Comparison of ENCODE assay signal across 8 mouse cellular contexts in genomic region chr2:69054279-69054678, GRCm38 (mm10).
DNase-seq lines count a peak whose midpoint lies in the region; ATAC-seq and TF ChIP-seq lines count a peak whose summit lies in the region.

No protein-coding gene starts in this region.

- no peak for TF ChIP-seq POLR2A in limb, embryonic 14.5 days (IDR thresholded peaks at IDR 0.05; ENCODE audit: borderline replicate concordance, extremely low read depth, insufficient read depth, insufficient read length)

- WGBS in forebrain, embryonic 16.5 days = 22% methylated on average over 4 of the region's 4 CpGs
- 64% methylated on average over 4 of the region's 4 CpGs for WGBS in forebrain, embryonic 12.5 days
- WGBS in hindbrain, postnatal 0 days = 46% methylated on average over 4 of the region's 4 CpGs
- 33% methylated on average over 4 of the region's 4 CpGs for WGBS in limb, embryonic 14.5 days
- WGBS in stomach, embryonic 14.5 days = 33% methylated on average over 4 of the region's 4 CpGs

- H3K9me3 ChIP-seq in forebrain, embryonic 16.5 days (ENCODE audit: control insufficient read depth, low read length) = no peaks in the 10 kb centered on the region
- H3K9me3 ChIP-seq in forebrain, embryonic 12.5 days = no peaks in the 10 kb centered on the region
- H3K9me3 ChIP-seq in hindbrain, postnatal 0 days (ENCODE audit: low read length) = no peaks in the 10 kb centered on the region
- no peaks in the 10 kb centered on the region for H3K9me3 ChIP-seq in limb, embryonic 14.5 days (ENCODE audit: control insufficient read depth, low read length)
- no peaks in the 10 kb centered on the region for H3K9me3 ChIP-seq in stomach, embryonic 14.5 days (ENCODE audit: control insufficient read depth, low read depth, low read length)

- ATAC-seq in forebrain, embryonic 16.5 days = peak; percentile 82
- no peak for ATAC-seq in forebrain, embryonic 12.5 days (ENCODE audit: low FRiP score)
- ATAC-seq in hindbrain, postnatal 0 days = peak; percentile 84
- ATAC-seq in limb, embryonic 14.5 days (ENCODE audit: low FRiP score, low read depth) = peak; percentile 83
- peak; percentile 89 for ATAC-seq in stomach, embryonic 14.5 days (ENCODE audit: insufficient number of reproducible peaks, insufficient read depth, low FRiP score, low read depth)

- no peak overlapping the region for H3K4me3 ChIP-seq in forebrain, embryonic 16.5 days (replicated peaks; ENCODE audit: low read length)
- no peak overlapping the region for H3K4me3 ChIP-seq in forebrain, embryonic 12.5 days (replicated peaks)
- no peak overlapping the region for H3K4me3 ChIP-seq in hindbrain, postnatal 0 days (ENCODE audit: low read length)
- H3K4me3 ChIP-seq in limb, embryonic 14.5 days (replicated peaks; ENCODE audit: low read length) = no peak overlapping the region
- H3K4me3 ChIP-seq in stomach, embryonic 14.5 days (ENCODE audit: low read depth, low read length) = no peak overlapping the region

- DNase-seq in NIH3T3 (ENCODE audit: low read depth) = peak; percentile 73
- peak; percentile 53 for DNase-seq in fibroblast of lung, adult 2 months (ENCODE audit: low read depth)
- DNase-seq in hindbrain, postnatal 0 days (ENCODE audit: low spot score) = peak; percentile 83
- DNase-seq in limb, embryonic 14.5 days (ENCODE audit: low spot score) = peak; percentile 82
- DNase-seq in thymus, postnatal 14 days = no peak

- H3K9ac ChIP-seq in forebrain, embryonic 16.5 days (replicated peaks; ENCODE audit: low read depth, low read length) = no peak overlapping the region
- H3K9ac ChIP-seq in forebrain, embryonic 12.5 days = no peak overlapping the region
- H3K9ac ChIP-seq in hindbrain, postnatal 0 days (replicated peaks; ENCODE audit: low read length) = no peak overlapping the region
- H3K9ac ChIP-seq in limb, embryonic 14.5 days (ENCODE audit: low read depth, low read length, severe bottlenecking) = no peak overlapping the region
- no peak overlapping the region for H3K9ac ChIP-seq in stomach, embryonic 14.5 days (replicated peaks; ENCODE audit: low read depth, low read length)

- H3K27me3 ChIP-seq in forebrain, embryonic 16.5 days (replicated peaks; ENCODE audit: control insufficient read depth, insufficient read depth, low read length) = no peaks in the 10 kb centered on the region
- no peaks in the 10 kb centered on the region for H3K27me3 ChIP-seq in forebrain, embryonic 12.5 days
- no peaks in the 10 kb centered on the region for H3K27me3 ChIP-seq in hindbrain, postnatal 0 days (ENCODE audit: insufficient read depth, low read length)
- no peaks in the 10 kb centered on the region for H3K27me3 ChIP-seq in limb, embryonic 14.5 days (ENCODE audit: control insufficient read depth, insufficient read depth, low read length)
- no peaks in the 10 kb centered on the region for H3K27me3 ChIP-seq in stomach, embryonic 14.5 days (ENCODE audit: control insufficient read depth, insufficient read depth, low read length)

- H3K27ac ChIP-seq in forebrain, embryonic 16.5 days (ENCODE audit: low read length) = no peak overlapping the region
- H3K27ac ChIP-seq in forebrain, embryonic 12.5 days = no peak overlapping the region
- no peak overlapping the region for H3K27ac ChIP-seq in hindbrain, postnatal 0 days
- H3K27ac ChIP-seq in limb, embryonic 14.5 days (replicated peaks; ENCODE audit: low read depth, low read length) = no peak overlapping the region
- no peak overlapping the region for H3K27ac ChIP-seq in stomach, embryonic 14.5 days (ENCODE audit: low read length)

- no peak for TF ChIP-seq CTCF in hindbrain, postnatal 0 days (IDR thresholded peaks at IDR 0.05; ENCODE audit: low read depth)

- H3K4me1 ChIP-seq in forebrain, embryonic 16.5 days (replicated peaks; ENCODE audit: control insufficient read depth, insufficient read depth, low read length) = 0 out of 2 replicates have a peak, but pooled peaks cover 5% of the 10 kb centered on the region
- peaks cover 5% of the 10 kb centered on the region; the same call in 1 of the 2 replicates for H3K4me1 ChIP-seq in forebrain, embryonic 12.5 days
- peaks cover 5% of the 10 kb centered on the region; the same call in 1 of the 2 replicates for H3K4me1 ChIP-seq in hindbrain, postnatal 0 days (ENCODE audit: insufficient read depth, low read length)
- H3K4me1 ChIP-seq in limb, embryonic 14.5 days (ENCODE audit: control insufficient read depth, insufficient read depth, low read length) = peaks cover 12% of the 10 kb centered on the region
- peaks cover under 1% of the 10 kb centered on the region; the same call in 1 of the 2 replicates for H3K4me1 ChIP-seq in stomach, embryonic 14.5 days (ENCODE audit: control insufficient read depth, insufficient read depth, low read length)

- no peak overlapping the region for H3K4me2 ChIP-seq in forebrain, embryonic 16.5 days (ENCODE audit: low read length)
- no peak overlapping the region for H3K4me2 ChIP-seq in forebrain, embryonic 12.5 days
- no peak overlapping the region for H3K4me2 ChIP-seq in hindbrain, postnatal 0 days (ENCODE audit: low read depth, low read length)
- no peak overlapping the region for H3K4me2 ChIP-seq in limb, embryonic 14.5 days (replicated peaks; ENCODE audit: low read depth, low read length, severe bottlenecking)
- H3K4me2 ChIP-seq in stomach, embryonic 14.5 days (replicated peaks; ENCODE audit: low read depth, low read length) = no peak overlapping the region

- no peaks in the 10 kb centered on the region for H3K36me3 ChIP-seq in forebrain, embryonic 16.5 days (ENCODE audit: control insufficient read depth, insufficient read depth)
- H3K36me3 ChIP-seq in forebrain, embryonic 12.5 days (replicated peaks) = no peaks in the 10 kb centered on the region
- 0 out of 2 replicates have a peak, but pooled peaks cover 5% of the 10 kb centered on the region for H3K36me3 ChIP-seq in hindbrain, postnatal 0 days (ENCODE audit: insufficient read depth, low read length)
- H3K36me3 ChIP-seq in limb, embryonic 14.5 days (ENCODE audit: control insufficient read depth, insufficient read depth, low read length) = no peaks in the 10 kb centered on the region
- no peaks in the 10 kb centered on the region for H3K36me3 ChIP-seq in stomach, embryonic 14.5 days (ENCODE audit: control insufficient read depth, insufficient read depth, low read length)
